Mouse (Mus musculus): ENCODE measurements around the gene Cdcp2. TPM values are rescaled to one million over a fixed set of nuclear protein-coding genes. Genes with fewer than 3 reads are reported as not detected.

Cdcp2 gene
- total and polyA plus RNA-seq, 3 experiments = not detected

DNA sequence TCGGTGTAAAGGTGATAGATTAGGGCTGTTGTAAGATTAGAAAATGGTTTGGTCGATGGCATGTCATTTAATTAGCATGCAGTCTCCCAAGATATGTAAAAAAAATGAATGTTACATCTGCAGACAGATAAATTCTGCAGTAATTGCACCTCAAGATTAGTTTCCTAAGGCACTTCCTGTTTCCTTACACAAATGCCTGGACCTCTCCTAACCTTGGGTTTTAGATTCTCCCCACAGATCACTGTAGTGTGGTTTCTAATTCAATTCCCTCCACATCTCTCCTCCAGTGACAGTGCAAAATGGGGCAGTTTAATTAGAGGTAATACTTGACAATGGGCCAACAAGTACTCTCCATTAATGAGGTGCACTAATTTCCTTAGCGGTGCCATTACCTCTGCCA is 33.5 kb upstream of the Cdcp2 start (continued):
- TF ChIP-seq RCOR1 (IDR thresholded peaks at IDR 0.05; ENCODE audit: low read depth, low read length) (peak; percentile 77), GABPA (IDR thresholded peaks at IDR 0.05; ENCODE audit: low read depth, low read length) (no peak), MYB (IDR thresholded peaks at IDR 0.05; ENCODE audit: low read depth, low read length) (no peak), E2F4 (IDR thresholded peaks at IDR 0.05; ENCODE audit: borderline replicate concordance, low read depth, low read length) (no peak), JUND (IDR thresholded peaks at IDR 0.05; ENCODE audit: low read depth, low read length) (no peak), NRF1 (IDR thresholded peaks at IDR 0.05; ENCODE audit: insufficient read depth, low read depth, low read length, poor library complexity, severe bottlenecking) (no peak), ZNF384 (IDR thresholded peaks at IDR 0.05; ENCODE audit: low read depth, low read length) (peak; percentile 91), RAD21 (IDR thresholded peaks at IDR 0.05; ENCODE audit: low read depth, low read length) (no peak), ELF1 (IDR thresholded peaks at IDR 0.05; ENCODE audit: low read depth, low read length) (peak; percentile 79), SMC3 (IDR thresholded peaks at IDR 0.05; ENCODE audit: low read depth, low read length) (no peak), ETS1 (IDR thresholded peaks at IDR 0.05; ENCODE audit: low read depth, low read length) (peak; percentile 61), MAFK (IDR thresholded peaks at IDR 0.05; ENCODE audit: borderline replicate concordance, low read depth, low read length) (no peak), ZKSCAN1 (IDR thresholded peaks at IDR 0.05; ENCODE audit: low read depth, low read length) (no peak)

DNA sequence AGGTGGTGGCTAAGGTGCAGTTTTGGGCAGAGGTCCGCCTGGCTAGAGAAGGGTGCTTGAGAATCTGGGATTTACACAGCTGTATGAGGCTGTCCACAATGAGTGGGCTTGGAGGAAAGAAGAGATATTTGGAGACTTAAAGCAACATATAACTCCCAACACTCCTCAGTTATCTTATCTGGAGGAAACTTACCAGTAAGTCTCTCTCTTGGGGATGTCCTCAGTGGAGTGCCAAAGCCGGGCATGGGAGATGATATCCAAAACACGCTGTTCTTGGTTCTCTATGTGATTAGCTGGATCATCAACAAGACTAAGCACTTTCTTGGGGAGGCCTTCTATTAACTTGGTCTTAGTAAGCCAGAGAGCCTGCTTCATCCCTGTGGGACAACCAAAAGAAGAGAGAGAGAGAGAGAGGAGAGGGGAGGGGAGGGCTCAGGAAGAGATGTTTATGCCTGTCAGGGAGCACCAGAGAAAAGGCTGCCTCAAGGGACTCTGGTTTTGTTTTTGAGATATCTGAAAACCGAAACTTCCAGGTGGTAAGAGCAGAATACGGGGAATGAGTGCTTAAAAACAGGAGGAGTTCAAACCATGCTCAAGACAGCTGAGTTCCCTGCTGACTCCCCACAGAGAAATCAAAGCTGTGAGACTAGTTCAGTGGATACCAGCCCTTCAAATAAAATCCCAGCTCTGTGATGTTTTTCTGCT is 32.1 kb upstream of the Cdcp2 start:
- Histone ChIP-seq H3K36me3 (ENCODE audit: control insufficient read depth in 1 of 2, insufficient read depth in 2 of 2, low read length in 2 of 2) (peaks cover 2 to 45% of the 10 kb centered on the region in 2 experiments; a peak in 3 of 4 replicates), H3K79me2 (ENCODE audit: control insufficient read depth, insufficient read depth, low read length, poor library complexity) (peaks cover 15% of the 10 kb centered on the region), H3K27me3 (ENCODE audit: control insufficient read depth in 1 of 2, insufficient read depth in 2 of 2, low read length in 2 of 2) (no peaks in the 10 kb centered on the region), H3K4me1 (ENCODE audit: control insufficient read depth in 1 of 2, insufficient read depth in 2 of 2, low read length in 2 of 2) (peaks cover 26 to 47% of the 10 kb centered on the region in 2 experiments), H3K27ac (ENCODE audit: control insufficient read depth, low read depth, low read length) (peak overlapping the region; percentile 26), H3K9me3 (replicated peaks; ENCODE audit: insufficient read depth, low read length) (no peaks in the 10 kb centered on the region), H3K4me3 (ENCODE audit: control insufficient read depth in 1 of 2, insufficient read depth in 1 of 2, low read depth in 2 of 2, low read length in 2 of 2) (no peak overlapping the region), H3K9ac (ENCODE audit: control insufficient read depth, low read depth, low read length, poor library complexity, severe bottlenecking) (no peak overlapping the region)
- no peak for DNase-seq (ENCODE audit: low read depth, low spot score)
- peak; percentile 69 for TF ChIP-seq GATA1 (IDR thresholded peaks at IDR 0.05; ENCODE audit: low read depth, low read length)
- 0 out of 2 replicates have a peak, but pooled peaks have one; percentile 20 for TF ChIP-seq ETS1 (IDR thresholded peaks at IDR 0.05; ENCODE audit: low read depth, low read length)
- 0 out of 2 replicates have a peak, but pooled peaks have one; percentile 26 for TF ChIP-seq SIN3A (IDR thresholded peaks at IDR 0.05; ENCODE audit: low read length)
- no peak for TF ChIP-seq ZKSCAN1 (IDR thresholded peaks at IDR 0.05; ENCODE audit: low read depth, low read length)
- no peak for TF ChIP-seq CHD1 (IDR thresholded peaks at IDR 0.05; ENCODE audit: low read depth, low read length)
- TF ChIP-seq JUND (IDR thresholded peaks at IDR 0.05; ENCODE audit: low read depth, low read length) = no peak
- peak; percentile 40 to 63; a peak in 3 of 4 replicates for TF ChIP-seq EP300 (IDR thresholded peaks at IDR 0.05; ENCODE audit: low read depth in 1 of 2, low read length in 2 of 2)
